Mouse (Mus musculus) inflammation-experienced regulatory T-cells, adult 6 months (primary cell): ENCODE measurements around the gene Rfesd. TPM values are rescaled to one million over a fixed set of nuclear protein-coding genes. Genes with fewer than 3 reads are reported as not detected.

ENCODE experiments used
- ATAC-seq: one replicate; pipeline ENCODE4 v1.8.0; 2017
- polyA plus RNA-seq, 3 experiments: library from polyadenylated mRNA; unstranded; fragments of 100-300 nt; shearing (Covaris generic); gene quantifications; one replicate each; pipeline ENCODE4 v1.2.1; 2017

The Rfesd gene
- polyA plus RNA-seq, 3 experiments from 2014 or later, result 34.8 to 43.8 (median 35.7) TPM

- no peak for ATAC-seq
These were observed 41.9 kb downstream of the Rfesd start for GRCm38 (mm10) chr13:75976649-75977048.

GRCm38 (mm10) chr13:75976218-75976617 lies 42.3 kb downstream of the Rfesd start:
- no peak for ATAC-seq

GRCm38 (mm10) chr13:75975629-75976028 lies 42.9 kb downstream of the Rfesd start:
- no peak for ATAC-seq

- no peak for ATAC-seq
These were observed 44.0 kb downstream of the Rfesd start for GRCm38 (mm10) chr13:75974481-75974880.

- ATAC-seq, result no peak
These were observed 51.7 kb downstream of the Rfesd start, which contains the start of gene Spata9 for GRCm38 (mm10) chr13:75966850-75967249. TSS of gene Spata9 (plus strand) at chr13:75967150.

GRCm38 (mm10) chr13:75955357-75955992 lies 63.0 kb downstream of the Rfesd start:
- no peak for ATAC-seq

Other genes with a start within 250 kb of the Rfesd start
- gene Glrx, start 178.9 kb downstream of the Rfesd start, polyA plus RNA-seq, result 100 to 1,000 TPM; 230 to 500 (median 245) TPM
- under 1 TPM in 1 of 3 experiments, not detected in 2; 0.11 TPM for gene Rhobtb3, start 74.8 kb downstream of the Rfesd start, polyA plus RNA-seq
- gene Spata9, start 51.6 kb downstream of the Rfesd start, polyA plus RNA-seq, result not detected
- not detected for gene Gpr150, start 38.3 kb upstream of the Rfesd start, polyA plus RNA-seq
- 10 to 100 TPM in 1 of 3 experiments, 1 to 10 TPM in 2; 5.2 to 11.0 (median 6.3) TPM for gene Arsk, start 79.9 kb upstream of the Rfesd start, polyA plus RNA-seq
- gene Ttc37, start 80.0 kb upstream of the Rfesd start, polyA plus RNA-seq, result 10 to 100 TPM; 11.8 to 16.4 (median 15.9) TPM